Mouse (Mus musculus) MEL (cell line): Measurements from ENCODE around the gene Gfral.

ENCODE experiments used
- CTCF ChIP-seq, 3 experiments: IDR thresholded peaks in 2 of 3; conservative IDR thresholded peaks in 1 of 3; 2 replicates each; pipeline ENCODE4 v1.5.1; 2011 to 2012; ENCODE audit warnings: low read length in 3 of 3, low read depth in 2 of 3, mild to moderate bottlenecking in 2 of 3, improper control_type of control experiment in 1 of 3, inconsistent platforms in 1 of 3, mixed read lengths in 1 of 3, moderate library complexity in 1 of 3; ENCODE audit not compliant: control insufficient read depth in 1 of 3, insufficient read depth in 1 of 3, poor library complexity in 1 of 3, severe bottlenecking in 1 of 3
- E2F4 ChIP-seq: IDR thresholded peaks from 2 replicates; pipeline ENCODE4 v1.6.1; 2011; ENCODE audit warnings: low read depth, low read length, improper control_type of control experiment, borderline replicate concordance
- EP300 ChIP-seq, 2 experiments: IDR thresholded peaks; 2 replicates each; pipeline ENCODE4 v1.6.1; 2011; ENCODE audit warnings: improper control_type of control experiment in 2 of 2, low read length in 2 of 2, low read depth in 1 of 2, mild to moderate bottlenecking in 1 of 2
- ETS1 ChIP-seq: IDR thresholded peaks from 2 replicates; pipeline ENCODE4 v1.6.1; 2012; ENCODE audit warnings: low read depth, mild to moderate bottlenecking, inconsistent platforms, low read length, improper control_type of control experiment, moderate library complexity
- POLR2A ChIP-seq, 2 experiments: IDR thresholded peaks; 2 replicates each; pipeline ENCODE4 v1.6.1; 2011 to 2012; ENCODE audit warnings: low read length in 2 of 2, mild to moderate bottlenecking in 2 of 2, control low read depth in 1 of 2, improper control_type of control experiment in 1 of 2, low read depth in 1 of 2, moderate library complexity in 1 of 2; ENCODE audit not compliant: control insufficient read depth in 1 of 2, insufficient read depth in 1 of 2, poor library complexity in 1 of 2
- POLR2AphosphoS2 ChIP-seq: IDR thresholded peaks from 2 replicates; pipeline ENCODE4 v1.6.1; 2011; ENCODE audit warnings: low read length, improper control_type of control experiment
- SIN3A ChIP-seq: IDR thresholded peaks from 2 replicates; pipeline ENCODE4 v1.6.1; 2012; ENCODE audit warnings: low read length, improper control_type of control experiment, inconsistent platforms
- TAL1 ChIP-seq: IDR thresholded peaks from 2 replicates; pipeline ENCODE4 v1.6.1; 2012; ENCODE audit warnings: mild to moderate bottlenecking, inconsistent platforms, low read length, moderate library complexity, mixed read lengths
- TCF12 ChIP-seq: IDR thresholded peaks from 2 replicates; pipeline ENCODE4 v1.6.1; 2014; ENCODE audit warnings: low read depth, mild to moderate bottlenecking, inconsistent platforms, low read length, improper control_type of control experiment, moderate library complexity
- USF2 ChIP-seq, 2 experiments: IDR thresholded peaks; 2 replicates each; pipeline ENCODE4 v1.6.1; 2011 to 2012; ENCODE audit warnings: improper control_type of control experiment in 2 of 2, low read length in 2 of 2, borderline replicate concordance in 1 of 2, inconsistent platforms in 1 of 2, low read depth in 1 of 2, mild to moderate bottlenecking in 1 of 2; ENCODE audit not compliant: insufficient read depth in 1 of 2

GRCm38 (mm10) chr9:76179221-76179620 lies 34.2 kb downstream of the Gfral start:
- TF ChIP-seq USF2 (IDR thresholded peaks at IDR 0.05; ENCODE audit: borderline replicate concordance in 1 of 2, insufficient read depth in 1 of 2, low read depth in 1 of 2, low read length in 2 of 2) (no peak), POLR2A (IDR thresholded peaks at IDR 0.05; ENCODE audit: control insufficient read depth in 1 of 2, insufficient read depth in 1 of 2, low read depth in 1 of 2, low read length in 2 of 2, poor library complexity in 1 of 2) (no peak), CTCF (IDR thresholded peaks at IDR 0.05 in 2 of 3, conservative IDR thresholded peaks at IDR 0.05 in 1 of 3; ENCODE audit: control insufficient read depth in 1 of 3, insufficient read depth in 1 of 3, low read depth in 2 of 3, low read length in 3 of 3, poor library complexity in 1 of 3, severe bottlenecking in 1 of 3) (no peak), ETS1 (no peak), E2F4 (no peak), EP300 (IDR thresholded peaks at IDR 0.05; ENCODE audit: low read depth in 1 of 2, low read length in 2 of 2) (no peak), TCF12 (no peak), POLR2AphosphoS2 (no peak), TAL1 (no peak), SIN3A (no peak)
